Mouse (Mus musculus): ENCODE results near the gene Helz. TPM values are rescaled to one million over a fixed set of nuclear protein-coding genes. Genes with fewer than 3 reads are reported as not detected.

Gene Helz
- polyA plus RNA-seq, 1 experiment from 2014 or later: 15.7 TPM

Small RNA genes within 50 kb of the gene (microRNA-seq; reads per million reads assigned to microRNA genes)
- gene Mir6932: not detected

Other genes starting within 250 kb of the Helz start
- 39.2 and 40.3 TPM in 2 replicates for gene Pitpnc1, start 77.2 kb upstream of the Helz start, polyA plus RNA-seq (2015; fragmentation: Nextera tagmentation; extraction: Ambion mirVana)
- gene Psmd12, start 68.4 kb upstream of the Helz start, polyA plus RNA-seq (2015; fragmentation: Nextera tagmentation; extraction: Ambion mirVana): 173 and 181 TPM in 2 replicates
- 0.61 and 1.0 TPM in 2 replicates for gene Cacng1, start 168.6 kb downstream of the Helz start, polyA plus RNA-seq (2015; fragmentation: Nextera tagmentation; extraction: Ambion mirVana)
- 39.1 and 43.2 TPM in 2 replicates for gene Cacng4, start 246.6 kb downstream of the Helz start, polyA plus RNA-seq (2015; fragmentation: Nextera tagmentation; extraction: Ambion mirVana)

All from neural tube, embryonic 13.5 days (tissue).